Mouse (Mus musculus) ES-Bruce4 (cell line): Measurements from ENCODE around the gene St6galnac3.

Experiments
- CTCF ChIP-seq: IDR thresholded peaks from one replicate; pipeline ENCODE4 v1.8.1; 2011; ENCODE audit warnings: low read depth, low read length
- POLR2A ChIP-seq: IDR thresholded peaks from one replicate; pipeline ENCODE4 v1.8.1; 2011; ENCODE audit warnings: low read length; ENCODE audit not compliant: insufficient read depth

DNA sequence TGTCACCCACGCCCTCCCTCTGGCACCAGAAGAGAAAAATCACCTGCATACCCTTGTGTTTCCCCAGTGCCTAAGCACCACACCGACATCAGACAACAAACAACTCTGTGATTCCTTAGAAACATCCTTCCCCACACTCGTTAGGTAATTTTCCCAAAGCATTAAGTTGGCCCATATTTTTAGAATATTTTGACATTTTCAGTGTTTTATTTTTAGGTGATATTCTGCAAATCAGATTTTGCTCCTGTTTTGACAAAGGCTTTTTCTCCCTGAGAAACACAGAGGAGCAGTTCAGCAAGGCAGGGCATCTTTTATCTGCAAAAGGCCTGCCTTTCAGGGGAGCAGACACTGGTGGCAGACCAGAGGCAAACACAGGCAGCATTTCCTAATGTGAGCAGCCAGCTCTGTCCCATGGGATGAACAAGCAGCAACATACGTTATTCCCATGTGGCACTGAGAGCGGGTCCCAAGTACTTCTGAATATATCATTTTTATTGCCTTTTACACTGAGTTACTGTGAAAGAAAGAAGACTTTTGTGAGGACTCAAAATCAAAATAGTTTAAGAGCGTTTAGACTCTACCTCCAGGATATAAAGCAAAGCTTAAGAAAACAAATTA is 199.7 kb downstream of the St6galnac3 start:
- no peak for TF ChIP-seq POLR2A
- no peak for TF ChIP-seq CTCF
